Mouse (Mus musculus): ENCODE results near the gene Eef1g. TPM values are rescaled to one million over a fixed set of nuclear protein-coding genes. Genes with fewer than 3 reads are reported as not detected.

Gene Eef1g
- polyA plus RNA-seq, 1 experiment, result 129 TPM

GRCm38 (mm10) chr19:8985891-8986290 lies 19.1 kb downstream of the Eef1g start:
- H3K36me3 ChIP-seq (ENCODE audit: control insufficient read depth, insufficient read depth, low read length), result no peaks in the 10 kb centered on the region
- no peak overlapping the region for H3K27ac ChIP-seq (ENCODE audit: insufficient read depth, low read depth, low read length)
- 43% methylated on average over 5 of the region's 5 CpGs for WGBS
- no peak overlapping the region for H3K4me3 ChIP-seq (ENCODE audit: low read depth, low read length)
- TF ChIP-seq CTCF (IDR thresholded peaks at IDR 0.05; ENCODE audit: extremely low read depth, insufficient read length, insufficient replicate concordance, low read depth, low read length) (no peak), POLR2A (IDR thresholded peaks at IDR 0.05; ENCODE audit: low read depth, low read length) (no peak)
- H3K4me1 ChIP-seq (ENCODE audit: control insufficient read depth, insufficient read depth, insufficient read length, low read length), result peaks cover 37% of the 10 kb centered on the region
- no peaks in the 10 kb centered on the region for H3K27me3 ChIP-seq (ENCODE audit: control insufficient read depth, insufficient read depth, low read length)

- Histone ChIP-seq H3K4me3 (ENCODE audit: low read depth, low read length) (no peak overlapping the region), H3K27ac (ENCODE audit: insufficient read depth, low read depth, low read length) (no peak overlapping the region), H3K27me3 (ENCODE audit: control insufficient read depth, insufficient read depth, low read length) (no peaks in the 10 kb centered on the region), H3K36me3 (ENCODE audit: control insufficient read depth, insufficient read depth, low read length) (peaks cover 1% of the 10 kb centered on the region; the same call in 1 of the 2 replicates), H3K4me1 (ENCODE audit: control insufficient read depth, insufficient read depth, insufficient read length, low read length) (peaks cover 45% of the 10 kb centered on the region)
- no peak for TF ChIP-seq POLR2A (IDR thresholded peaks at IDR 0.05; ENCODE audit: low read depth, low read length)
- no peak for TF ChIP-seq CTCF (IDR thresholded peaks at IDR 0.05; ENCODE audit: extremely low read depth, insufficient read length, insufficient replicate concordance, low read depth, low read length)
- WGBS, result 90% methylated on average over 2 of the region's 2 CpGs
These were observed 21.0 kb downstream of the Eef1g start for GRCm38 (mm10) chr19:8987816-8988215.

GRCm38 (mm10) chr19:8988346-8989065 lies 21.7 kb downstream of the Eef1g start:
- Histone ChIP-seq H3K4me1 (ENCODE audit: control insufficient read depth, insufficient read depth, insufficient read length, low read length) (peaks cover 48% of the 10 kb centered on the region), H3K27me3 (ENCODE audit: control insufficient read depth, insufficient read depth, low read length) (no peaks in the 10 kb centered on the region), H3K27ac (ENCODE audit: insufficient read depth, low read depth, low read length) (peak overlapping the region; percentile 94), H3K36me3 (ENCODE audit: control insufficient read depth, insufficient read depth, low read length) (peaks cover 1% of the 10 kb centered on the region; the same call in 1 of the 2 replicates), H3K4me3 (ENCODE audit: low read depth, low read length) (peak overlapping the region; percentile 73)
- WGBS, result 41% methylated on average over 15 of the region's 15 CpGs
- peak; percentile 7; the same call in 1 of the 2 replicates for TF ChIP-seq CTCF (IDR thresholded peaks at IDR 0.05; ENCODE audit: extremely low read depth, insufficient read length, insufficient replicate concordance, low read depth, low read length)
- TF ChIP-seq POLR2A (IDR thresholded peaks at IDR 0.05; ENCODE audit: low read depth, low read length), result no peak

- peak within 1 kb of the TSS; percentile 73 for H3K4me3 ChIP-seq (ENCODE audit: low read depth, low read length)
- peaks cover 43% of the 10 kb centered on the region for H3K4me1 ChIP-seq (ENCODE audit: control insufficient read depth, insufficient read depth, insufficient read length, low read length)
- peak within 1 kb of the TSS; percentile 94 for H3K27ac ChIP-seq (ENCODE audit: insufficient read depth, low read depth, low read length)
- H3K36me3 ChIP-seq (ENCODE audit: control insufficient read depth, insufficient read depth, low read length), result peaks cover 1% of the 10 kb centered on the region; the same call in 1 of the 2 replicates
- TF ChIP-seq POLR2A (IDR thresholded peaks at IDR 0.05; ENCODE audit: low read depth, low read length) (peak; percentile 92), CTCF (IDR thresholded peaks at IDR 0.05; ENCODE audit: extremely low read depth, insufficient read length, insufficient replicate concordance, low read depth, low read length) (no peak)
- WGBS, result under 1% methylated on average over 42 of the region's 42 CpGs
- H3K27me3 ChIP-seq (ENCODE audit: control insufficient read depth, insufficient read depth, low read length), result no peaks in the 10 kb centered on the region
These were observed 22.3 kb downstream of the Eef1g start, which contains the start of gene Ahnak for GRCm38 (mm10) chr19:8989066-8989566. Gene Ahnak (plus strand): TSS chr19:8989284.

GRCm38 (mm10) chr19:8989567-8990431 lies 23.0 kb downstream of the Eef1g start:
- Histone ChIP-seq H3K4me1 (ENCODE audit: control insufficient read depth, insufficient read depth, insufficient read length, low read length) (peaks cover 39% of the 10 kb centered on the region), H3K36me3 (ENCODE audit: control insufficient read depth, insufficient read depth, low read length) (peaks cover 1% of the 10 kb centered on the region; the same call in 1 of the 2 replicates), H3K27me3 (ENCODE audit: control insufficient read depth, insufficient read depth, low read length) (no peaks in the 10 kb centered on the region), H3K27ac (ENCODE audit: insufficient read depth, low read depth, low read length) (peak overlapping the region; percentile 94), H3K4me3 (ENCODE audit: low read depth, low read length) (peak overlapping the region; percentile 73)
- no peak; the same call in 1 of the 2 replicates for TF ChIP-seq POLR2A (IDR thresholded peaks at IDR 0.05; ENCODE audit: low read depth, low read length)
- TF ChIP-seq CTCF (IDR thresholded peaks at IDR 0.05; ENCODE audit: extremely low read depth, insufficient read length, insufficient replicate concordance, low read depth, low read length), result no peak; the same call in 1 of the 2 replicates
- under 1% methylated on average over 53 of the region's 53 CpGs for WGBS

GRCm38 (mm10) chr19:8990432-8991102 lies 23.7 kb downstream of the Eef1g start:
- no peak for TF ChIP-seq CTCF (IDR thresholded peaks at IDR 0.05; ENCODE audit: extremely low read depth, insufficient read length, insufficient replicate concordance, low read depth, low read length)
- TF ChIP-seq POLR2A (IDR thresholded peaks at IDR 0.05; ENCODE audit: low read depth, low read length), result 0 out of 2 replicates have a peak, but pooled peaks have one; percentile 16

More at GRCm38 (mm10) chr19:8990432-8991102, 23.7 kb downstream of the Eef1g start:
- Histone ChIP-seq H3K36me3 (ENCODE audit: control insufficient read depth, insufficient read depth, low read length) (peaks cover 1% of the 10 kb centered on the region; the same call in 1 of the 2 replicates), H3K27ac (ENCODE audit: insufficient read depth, low read depth, low read length) (peak overlapping the region; percentile 88), H3K4me1 (ENCODE audit: control insufficient read depth, insufficient read depth, insufficient read length, low read length) (peaks cover 39% of the 10 kb centered on the region), H3K27me3 (ENCODE audit: control insufficient read depth, insufficient read depth, low read length) (no peaks in the 10 kb centered on the region), H3K4me3 (ENCODE audit: low read depth, low read length) (peak overlapping the region; percentile 73)
- WGBS, result 29% methylated on average over 15 of the region's 15 CpGs
